Mouse (Mus musculus) myocyte (in vitro differentiated cells): ENCODE results near the gene Tnfrsf19. TPM values are rescaled to one million over a fixed set of nuclear protein-coding genes. Genes with fewer than 3 reads are reported as not detected.

Source experiments
- H3K27me3 ChIP-seq: one replicate; pipeline ENCODE4 v1.6.1; 2011; ENCODE audit not compliant: control insufficient read depth, insufficient read depth, insufficient read length
- H3K36me3 ChIP-seq: one replicate; pipeline ENCODE4 v1.6.1; 2011; ENCODE audit not compliant: control insufficient read depth, insufficient read depth
- H3K4me2 ChIP-seq: one replicate; pipeline ENCODE4 v1.6.1; 2011; ENCODE audit warnings: low read depth, control low read depth
- H3K4me3 ChIP-seq: one replicate; pipeline ENCODE4 v1.5.1; 2011; ENCODE audit warnings: mild to moderate bottlenecking, control low read depth, moderate library complexity
- H3K79me2 ChIP-seq: one replicate; pipeline ENCODE4 v1.6.1; 2011; ENCODE audit not compliant: control insufficient read depth, insufficient read depth
- H3ac ChIP-seq: one replicate; pipeline ENCODE4 v1.6.1; 2011; ENCODE audit not compliant: control insufficient read depth, insufficient read length
- CEBPB ChIP-seq: IDR thresholded peaks from 2 replicates; pipeline ENCODE4 v1.6.1; 2011; ENCODE audit warnings: mild to moderate bottlenecking, moderate library complexity; ENCODE audit not compliant: poor library complexity, insufficient read depth, severe bottlenecking
- E2F4 ChIP-seq: IDR thresholded peaks from one replicate; pipeline ENCODE4 v1.6.1; 2011; ENCODE audit warnings: mild to moderate bottlenecking, control low read depth, moderate library complexity; ENCODE audit not compliant: insufficient read depth
- MAX ChIP-seq: IDR thresholded peaks from one replicate; pipeline ENCODE4 v1.6.1; 2011; ENCODE audit warnings: low read depth, mild to moderate bottlenecking, control low read depth
- MYOD1 ChIP-seq, 3 experiments: IDR thresholded peaks; one replicate each; pipeline ENCODE4 v1.6.1; 2011; ENCODE audit warnings: control low read depth in 2 of 3, low read depth in 2 of 3, mild to moderate bottlenecking in 2 of 3, moderate library complexity in 1 of 3; ENCODE audit not compliant: insufficient read length in 2 of 3, control insufficient read depth in 1 of 3
- MYOG ChIP-seq, 3 experiments: IDR thresholded peaks; one replicate each; pipeline ENCODE4 v1.6.1; 2011; ENCODE audit warnings: control low read depth in 2 of 3, low read depth in 2 of 3, mild to moderate bottlenecking in 2 of 3; ENCODE audit not compliant: insufficient read length in 2 of 3, control insufficient read depth in 1 of 3, insufficient read depth in 1 of 3
- POLR2A ChIP-seq: IDR thresholded peaks from one replicate; pipeline ENCODE4 v1.6.1; 2011; ENCODE audit warnings: low read depth, mild to moderate bottlenecking, control low read depth, moderate library complexity; ENCODE audit not compliant: insufficient read length
- POLR2AphosphoS2 ChIP-seq: IDR thresholded peaks from one replicate; pipeline ENCODE4 v1.6.1; 2011; ENCODE audit warnings: low read depth, control low read depth; ENCODE audit not compliant: insufficient read length
- REST ChIP-seq: IDR thresholded peaks from one replicate; pipeline ENCODE4 v1.6.1; 2011; ENCODE audit warnings: mild to moderate bottlenecking, control low read depth, moderate library complexity; ENCODE audit not compliant: insufficient read depth, insufficient read length
- SRF ChIP-seq: IDR thresholded peaks from one replicate; pipeline ENCODE4 v1.6.1; 2011; ENCODE audit warnings: low read depth; ENCODE audit not compliant: control insufficient read depth, insufficient read length
- TCF12 ChIP-seq: IDR thresholded peaks from one replicate; pipeline ENCODE4 v1.6.1; 2011; ENCODE audit warnings: mild to moderate bottlenecking, control low read depth; ENCODE audit not compliant: poor library complexity, insufficient read depth, severe bottlenecking
- TCF3 ChIP-seq: IDR thresholded peaks from one replicate; pipeline ENCODE4 v1.6.1; 2011; ENCODE audit warnings: low read depth, control low read depth; ENCODE audit not compliant: insufficient read length
- USF1 ChIP-seq: IDR thresholded peaks from one replicate; pipeline ENCODE4 v1.6.1; 2011; ENCODE audit warnings: low read depth, mild to moderate bottlenecking, control low read depth, moderate library complexity
- polyA plus RNA-seq: library from polyadenylated mRNA; unstranded; fragments of >200 nt; fragmentation: generic; extraction: Trizol; gene quantifications from one replicate; pipeline ENCODE4 v1.2.1, GENCODE M21; 2012; ENCODE audit warnings: missing spikeins

The Tnfrsf19 gene
- polyA plus RNA-seq: 0.80 TPM

DNA sequence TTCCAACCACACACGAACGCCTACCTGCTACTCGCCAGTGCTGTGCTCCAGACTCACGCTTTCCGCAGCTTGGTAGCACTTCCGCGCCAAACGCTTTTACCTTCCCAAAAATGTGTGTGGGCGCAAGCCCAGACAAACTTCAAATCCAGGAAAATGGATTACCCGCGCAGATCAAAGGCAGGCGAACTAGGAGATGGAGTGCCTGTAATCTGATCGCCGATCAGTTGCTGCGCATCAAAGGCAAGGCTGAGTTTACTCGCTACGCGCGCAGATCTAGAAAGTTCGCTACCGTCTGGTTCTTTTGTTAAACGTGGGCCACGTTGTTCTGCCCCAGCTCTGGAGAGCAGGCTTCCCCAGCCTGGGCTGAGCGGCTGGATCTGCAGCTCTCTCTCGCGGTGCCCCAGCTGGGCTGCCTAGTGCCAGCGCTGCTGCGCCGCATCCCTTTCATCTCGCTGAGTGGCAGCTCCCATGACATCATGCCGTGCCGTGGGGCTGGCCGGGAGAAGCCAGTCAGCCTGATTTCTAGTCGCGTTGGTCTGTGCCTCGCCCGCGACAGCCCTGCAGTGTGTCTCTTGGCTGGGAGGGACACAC lies at the start of gene Tnfrsf19:
Tnfrsf19 (minus strand) TSS at position 400 of the 591 bp plus-strand sequence.
- TF ChIP-seq MYOG (IDR thresholded peaks at IDR 0.05; ENCODE audit: control insufficient read depth in 1 of 3, insufficient read depth in 1 of 3, insufficient read length in 2 of 3, low read depth in 2 of 3): no peak
- no peak within 1 kb of the TSS for H3K4me3 ChIP-seq
- no peaks in the 10 kb centered on the region for H3K79me2 ChIP-seq
- no peaks in the 10 kb centered on the region for H3K36me3 ChIP-seq
- H3K4me2 ChIP-seq: peak within 1 kb of the TSS; percentile 66
- no peak within 1 kb of the TSS for H3ac ChIP-seq
- H3K27me3 ChIP-seq: peaks cover 21% of the 10 kb centered on the region

DNA sequence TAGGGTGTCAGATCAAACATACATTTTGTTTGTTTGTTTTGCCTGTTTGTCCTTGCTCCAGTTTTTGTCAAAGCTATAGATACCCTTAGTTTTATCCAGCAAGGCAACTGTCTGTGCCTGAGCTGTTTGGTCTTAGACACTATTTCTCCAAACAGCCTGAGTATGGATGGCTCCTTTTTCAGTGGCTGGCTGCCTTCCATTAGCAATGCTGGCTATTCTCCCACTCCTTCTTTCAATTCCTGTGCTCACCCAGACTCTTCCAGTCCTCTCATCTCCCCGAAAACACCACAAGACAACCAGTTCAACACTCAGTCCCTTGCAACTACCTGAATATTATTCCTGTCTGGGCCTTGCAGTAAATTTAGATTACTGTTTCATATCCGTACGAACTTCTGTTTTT lies 45.8 kb upstream of the Tnfrsf19 start:
- TF ChIP-seq POLR2AphosphoS2 (no peak), POLR2A (no peak), MAX (no peak), CEBPB (no peak), USF1 (no peak), REST (no peak), MYOD1 (IDR thresholded peaks at IDR 0.05; ENCODE audit: control insufficient read depth in 1 of 3, insufficient read length in 2 of 3, low read depth in 2 of 3) (no peak), E2F4 (no peak)
- Histone ChIP-seq H3K36me3 (no peaks in the 10 kb centered on the region), H3K4me3 (no peak overlapping the region), H3K27me3 (peaks cover 23% of the 10 kb centered on the region), H3ac (no peak overlapping the region), H3K79me2 (no peaks in the 10 kb centered on the region), H3K4me2 (no peak overlapping the region)

DNA sequence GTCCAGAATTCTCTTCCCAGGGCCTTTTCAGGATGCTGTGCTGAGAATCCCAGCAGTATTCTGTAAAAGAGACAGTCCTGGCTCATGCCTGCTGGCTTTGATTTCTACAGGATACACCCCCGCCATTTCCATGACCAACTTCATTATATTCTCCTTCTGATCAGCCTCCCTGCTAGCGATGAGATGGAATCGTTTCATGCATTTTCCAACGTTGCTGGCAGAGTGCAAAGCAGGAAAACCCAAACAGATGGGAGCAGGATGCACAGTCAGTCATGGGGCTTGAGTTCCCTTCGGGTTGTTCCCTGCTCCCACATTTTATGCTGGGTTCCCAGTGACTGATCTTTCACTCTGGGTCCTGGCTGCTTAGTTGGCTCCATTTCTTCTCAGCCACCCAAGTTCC lies 44.7 kb upstream of the Tnfrsf19 start:
- no peaks in the 10 kb centered on the region for H3K79me2 ChIP-seq
- H3ac ChIP-seq: no peak overlapping the region
- no peaks in the 10 kb centered on the region for H3K36me3 ChIP-seq
- no peak overlapping the region for H3K4me3 ChIP-seq
- H3K27me3 ChIP-seq: peaks cover 23% of the 10 kb centered on the region
- H3K4me2 ChIP-seq: no peak overlapping the region
- TF ChIP-seq TCF3 (no peak), MAX (no peak), USF1 (no peak), MYOD1 (IDR thresholded peaks at IDR 0.05; ENCODE audit: control insufficient read depth in 1 of 3, insufficient read length in 2 of 3, low read depth in 2 of 3) (no peak), E2F4 (no peak), SRF (no peak), POLR2A (no peak), CEBPB (no peak), POLR2AphosphoS2 (no peak), TCF12 (no peak), REST (no peak), MYOG (IDR thresholded peaks at IDR 0.05; ENCODE audit: control insufficient read depth in 1 of 3, insufficient read depth in 1 of 3, insufficient read length in 2 of 3, low read depth in 2 of 3) (no peak)

DNA sequence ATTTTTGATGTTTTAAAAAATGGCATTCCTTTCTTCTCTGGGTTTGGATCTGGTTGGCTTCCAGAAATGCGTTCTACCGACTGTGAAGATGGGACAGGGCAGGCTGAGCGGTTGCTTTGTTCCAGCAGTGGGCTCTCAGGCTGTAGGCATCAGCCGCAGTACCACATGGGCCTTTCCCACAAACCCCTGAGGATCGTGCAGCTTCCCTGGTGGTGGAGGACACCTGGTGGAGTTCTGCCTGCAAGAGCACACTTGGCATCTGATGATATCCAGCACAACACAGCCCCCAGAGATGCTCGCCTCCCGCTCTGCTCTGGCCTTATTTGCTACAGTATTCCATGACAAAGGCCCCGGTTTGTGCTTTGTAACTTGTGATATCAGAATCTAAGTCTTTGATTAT lies 41.9 kb upstream of the Tnfrsf19 start:
- H3K4me2 ChIP-seq: no peak overlapping the region

DNA sequence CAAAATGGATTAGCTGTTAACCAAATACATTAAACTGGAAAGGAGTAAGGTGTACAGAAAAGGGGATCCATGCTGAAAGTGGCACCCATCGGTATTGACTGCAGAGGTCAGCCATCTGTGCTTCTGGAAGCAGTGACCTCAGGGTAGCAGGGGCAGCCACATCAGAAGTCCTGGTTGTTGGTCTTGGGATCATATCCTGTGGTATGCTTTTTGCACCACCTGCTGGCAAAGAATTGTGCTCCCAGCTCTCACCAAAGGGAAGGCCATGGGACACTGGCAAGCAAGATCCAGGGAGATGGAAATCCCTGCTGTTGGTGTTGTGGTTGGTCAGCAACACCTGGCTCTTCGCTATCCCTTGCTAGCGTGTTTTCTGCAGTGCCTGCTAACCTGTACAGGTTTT lies 39.0 kb upstream of the Tnfrsf19 start:
- TF ChIP-seq MYOD1 (IDR thresholded peaks at IDR 0.05; ENCODE audit: control insufficient read depth in 1 of 3, insufficient read length in 2 of 3, low read depth in 2 of 3) (no peak), REST (no peak), POLR2A (no peak), CEBPB (no peak), TCF3 (no peak), E2F4 (no peak), SRF (no peak), MYOG (IDR thresholded peaks at IDR 0.05; ENCODE audit: control insufficient read depth in 1 of 3, insufficient read depth in 1 of 3, insufficient read length in 2 of 3, low read depth in 2 of 3) (no peak), TCF12 (no peak), USF1 (no peak)
- Histone ChIP-seq H3K36me3 (no peaks in the 10 kb centered on the region), H3K4me3 (no peak overlapping the region), H3ac (no peak overlapping the region), H3K79me2 (no peaks in the 10 kb centered on the region), H3K27me3 (peaks cover 34% of the 10 kb centered on the region), H3K4me2 (no peak overlapping the region)

More for the DNA sequence above, 41.9 kb upstream of the Tnfrsf19 start:
- Histone ChIP-seq H3K36me3 (no peaks in the 10 kb centered on the region), H3K79me2 (no peaks in the 10 kb centered on the region), H3K27me3 (peaks cover 23% of the 10 kb centered on the region), H3K4me3 (no peak overlapping the region), H3ac (no peak overlapping the region)
- no peak for TF ChIP-seq USF1
- no peak for TF ChIP-seq MAX
- TF ChIP-seq POLR2AphosphoS2: no peak
- TF ChIP-seq TCF3: no peak
- no peak for TF ChIP-seq SRF
- no peak for TF ChIP-seq REST
- TF ChIP-seq E2F4: no peak
- no peak for TF ChIP-seq MYOG (IDR thresholded peaks at IDR 0.05; ENCODE audit: control insufficient read depth in 1 of 3, insufficient read depth in 1 of 3, insufficient read length in 2 of 3, low read depth in 2 of 3)
- no peak for TF ChIP-seq TCF12
- no peak for TF ChIP-seq CEBPB
- TF ChIP-seq POLR2A: no peak
- no peak for TF ChIP-seq MYOD1 (IDR thresholded peaks at IDR 0.05; ENCODE audit: control insufficient read depth in 1 of 3, insufficient read length in 2 of 3, low read depth in 2 of 3)
